Mouse (Mus musculus) lung, embryonic 16.5 days (tissue): Measurements from ENCODE around the gene Ugt1a6b. TPM values are rescaled to one million over a fixed set of nuclear protein-coding genes. Genes with fewer than 3 reads are reported as not detected.
"Not testable (repeated sequence)": the region's sequence is repeated elsewhere in the genome, so short reads cannot be mapped to it uniquely, and the experiment has no call there.

Experiments
- ATAC-seq: fragments of 200-750 bp; cut with Nextera tagmentation; 2 replicates; pipeline ENCODE4 v1.8.0; 2017; ENCODE audit warnings: low read depth, mild to moderate bottlenecking, moderate library complexity
- H3K27ac ChIP-seq: fragments of 300-500 bp; sonication (generic); 2 replicates; pipeline ENCODE4 v1.5.1; 2014; ENCODE audit warnings: mild to moderate bottlenecking, control low read depth, low read length
- H3K27me3 ChIP-seq: fragments of 300-500 bp; sonication (generic); 2 replicates; pipeline ENCODE4 v1.6.1; 2014; ENCODE audit warnings: low read depth, low read length, mixed read lengths; ENCODE audit not compliant: control insufficient read depth, insufficient read depth
- H3K36me3 ChIP-seq: fragments of 300-500 bp; sonication (generic); 2 replicates; pipeline ENCODE4 v1.6.1; 2014; ENCODE audit warnings: low read length; ENCODE audit not compliant: control insufficient read depth, insufficient read depth
- H3K4me1 ChIP-seq: fragments of 300-500 bp; sonication (generic); replicated peaks from 2 replicates; pipeline ENCODE4 v1.6.1; 2014; ENCODE audit warnings: low read length, mixed read lengths; ENCODE audit not compliant: control insufficient read depth, insufficient read depth
- H3K4me2 ChIP-seq: fragments of 300-500 bp; sonication (generic); 2 replicates; pipeline ENCODE4 v1.6.1; 2014; ENCODE audit warnings: low read depth, low read length, control low read depth
- H3K4me3 ChIP-seq: fragments of 300-500 bp; sonication (generic); 2 replicates; pipeline ENCODE4 v1.5.1; 2014; ENCODE audit warnings: mild to moderate bottlenecking, low read length, control low read depth
- H3K9ac ChIP-seq: fragments of 300-500 bp; sonication (generic); 2 replicates; pipeline ENCODE4 v1.6.1; 2014; ENCODE audit warnings: low read length, control low read depth
- H3K9me3 ChIP-seq: fragments of 300-500 bp; sonication (generic); 2 replicates; pipeline ENCODE4 v1.6.1; 2016; ENCODE audit warnings: low read length; ENCODE audit not compliant: control insufficient read depth
- WGBS: fragments of 180-500 bp; shearing (Covaris S2); extraction: QIAGEN DNeasy Blood & Tissue Kit; methylation state at CpG from one replicate; pipeline ENCODE4 v1.1.7; 2014; 5-methylcytosine and 5-hydroxymethylcytosine counted together
- polyA plus RNA-seq: library from polyadenylated mRNA; unstranded; fragments of >200 nt; fragmentation: Nextera tagmentation; extraction: Ambion mirVana; gene quantifications from 2 replicates; pipeline ENCODE4 v1.2.1, GENCODE M21; 2015

Gene Ugt1a6b
- 0.43 and 0.94 TPM in 2 replicates for polyA plus RNA-seq

- H3K4me3 ChIP-seq, H3K36me3 ChIP-seq, H3K9me3 ChIP-seq, H3K4me2 ChIP-seq, H3K9ac ChIP-seq, H3K4me1 ChIP-seq, H3K27ac ChIP-seq, H3K27me3 ChIP-seq: not testable (repeated sequence)
- WGBS, result 33% methylated on average over 2 of the region's 3 CpGs
- peak; percentile 51 for ATAC-seq
Observed at GRCm38 (mm10) chr1:88103019-88103418, at the start of gene Ugt1a6b. Gene Ugt1a6b (plus strand): TSS chr1:88103252.

- 51% methylated on average over 1 of the region's 1 CpGs for WGBS
- Histone ChIP-seq H3K4me1 (no peaks in the 10 kb centered on the region), H3K27ac (no peak within 1 kb of the TSS), H3K9me3 (no peaks in the 10 kb centered on the region), H3K4me2 (no peak within 1 kb of the TSS), H3K36me3 (no peaks in the 10 kb centered on the region), H3K9ac (no peak within 1 kb of the TSS), H3K27me3 (no peaks in the 10 kb centered on the region), H3K4me3 (no peak within 1 kb of the TSS)
- ATAC-seq, result no peak
Observed at GRCm38 (mm10) chr1:88055088-88055487, 48.0 kb upstream of the Ugt1a6b start, which contains the start of gene Ugt1a10. Gene Ugt1a10 (plus strand): TSS chr1:88055388.

- H3K36me3 ChIP-seq, H3K9me3 ChIP-seq, H3K27me3 ChIP-seq, H3K4me3 ChIP-seq, H3K9ac ChIP-seq, H3K4me1 ChIP-seq, H3K4me2 ChIP-seq, ATAC-seq, H3K27ac ChIP-seq: not testable (repeated sequence)
- WGBS, result 58% methylated on average over 1 of the region's 2 CpGs
Observed at GRCm38 (mm10) chr1:88066472-88067102, 36.5 kb upstream of the Ugt1a6b start.

- Histone ChIP-seq H3K27ac (no peak within 1 kb of the TSS), H3K4me3 (no peak within 1 kb of the TSS), H3K4me1 (no peaks in the 10 kb centered on the region), H3K9ac (no peak within 1 kb of the TSS), H3K36me3 (no peaks in the 10 kb centered on the region), H3K4me2 (no peak within 1 kb of the TSS), H3K9me3 (no peaks in the 10 kb centered on the region), H3K27me3 (no peaks in the 10 kb centered on the region; the same call in 1 of the 2 replicates)
- 35% methylated on average over 2 of the region's 2 CpGs for WGBS
- no peak for ATAC-seq
Observed at GRCm38 (mm10) chr1:88070495-88070894, 32.6 kb upstream of the Ugt1a6b start, which contains the start of gene Ugt1a9. Gene Ugt1a9 (plus strand): TSS chr1:88070800.

GRCm38 (mm10) chr1:88070902-88071301, 32.1 kb upstream of the Ugt1a6b start:
- no peak for ATAC-seq
- 51% methylated on average over 4 of the region's 4 CpGs for WGBS

GRCm38 (mm10) chr1:88074471-88074870, 28.6 kb upstream of the Ugt1a6b start:
- no peak for ATAC-seq

More at GRCm38 (mm10) chr1:88070902-88071301, 32.1 kb upstream of the Ugt1a6b start:
- H3K27me3 ChIP-seq, result no peaks in the 10 kb centered on the region; the same call in 1 of the 2 replicates
- H3K27ac ChIP-seq, result no peak overlapping the region
- H3K4me2 ChIP-seq, result no peak overlapping the region
- H3K9me3 ChIP-seq, result no peaks in the 10 kb centered on the region
- H3K4me1 ChIP-seq, result no peaks in the 10 kb centered on the region
- no peak overlapping the region for H3K4me3 ChIP-seq
- no peak overlapping the region for H3K9ac ChIP-seq
- H3K36me3 ChIP-seq, result no peaks in the 10 kb centered on the region

GRCm38 (mm10) chr1:88077128-88077527, 25.9 kb upstream of the Ugt1a6b start:
- no peak overlapping the region for H3K9ac ChIP-seq
- H3K4me2 ChIP-seq, result no peak overlapping the region
- no peaks in the 10 kb centered on the region for H3K9me3 ChIP-seq
- H3K27me3 ChIP-seq, result no peaks in the 10 kb centered on the region; the same call in 1 of the 2 replicates
- no peaks in the 10 kb centered on the region for H3K4me1 ChIP-seq
- no peak overlapping the region for H3K4me3 ChIP-seq
- H3K27ac ChIP-seq, result no peak overlapping the region
- ATAC-seq, result no peak
- 67% methylated on average over 1 of the region's 1 CpGs for WGBS
- no peaks in the 10 kb centered on the region for H3K36me3 ChIP-seq

More at GRCm38 (mm10) chr1:88074471-88074870, 28.6 kb upstream of the Ugt1a6b start:
- H3K9ac ChIP-seq, result no peak overlapping the region
- H3K27ac ChIP-seq, result no peak overlapping the region
- H3K4me3 ChIP-seq, result no peak overlapping the region
- H3K36me3 ChIP-seq, result no peaks in the 10 kb centered on the region
- H3K9me3 ChIP-seq, result no peaks in the 10 kb centered on the region
- WGBS, result 64% methylated on average over 2 of the region's 2 CpGs
- H3K4me2 ChIP-seq, result no peak overlapping the region
- no peaks in the 10 kb centered on the region for H3K4me1 ChIP-seq
- H3K27me3 ChIP-seq, result no peaks in the 10 kb centered on the region; the same call in 1 of the 2 replicates

GRCm38 (mm10) chr1:88081670-88082069, 21.4 kb upstream of the Ugt1a6b start:
- no peak overlapping the region for H3K4me2 ChIP-seq
- no peak overlapping the region for H3K9ac ChIP-seq
- no peak overlapping the region for H3K4me3 ChIP-seq
- no peaks in the 10 kb centered on the region for H3K9me3 ChIP-seq
- H3K4me1 ChIP-seq, result no peaks in the 10 kb centered on the region
- WGBS, result 72% methylated on average over 1 of the region's 1 CpGs
- no peak for ATAC-seq
- no peaks in the 10 kb centered on the region for H3K36me3 ChIP-seq
- H3K27ac ChIP-seq, result no peak overlapping the region
- H3K27me3 ChIP-seq, result no peaks in the 10 kb centered on the region

GRCm38 (mm10) chr1:88086125-88086524, 16.9 kb upstream of the Ugt1a6b start:
- no peak for ATAC-seq
- no peaks in the 10 kb centered on the region for H3K27me3 ChIP-seq
- H3K36me3 ChIP-seq, result no peaks in the 10 kb centered on the region
- H3K27ac ChIP-seq, result no peak overlapping the region
- no peaks in the 10 kb centered on the region for H3K9me3 ChIP-seq
- H3K4me1 ChIP-seq, result no peaks in the 10 kb centered on the region
- no peak overlapping the region for H3K4me3 ChIP-seq
- no peak overlapping the region for H3K9ac ChIP-seq
- WGBS, result 56% methylated on average over 1 of the region's 1 CpGs
- no peak overlapping the region for H3K4me2 ChIP-seq
